Mouse (Mus musculus) cerebellum, adult 9-11 months (tissue): ENCODE measurements at regions not wholly inside any gene's neighbourhood (a gene's known extent, or its start where the extent isn't known, plus 50 kb on each side); places are given as distances from the start of the nearest gene placed in this dataset.

Experiments
- DNase-seq: peaks from one replicate; pipeline ENCODE4 v3.0.0; 2022

DNA sequence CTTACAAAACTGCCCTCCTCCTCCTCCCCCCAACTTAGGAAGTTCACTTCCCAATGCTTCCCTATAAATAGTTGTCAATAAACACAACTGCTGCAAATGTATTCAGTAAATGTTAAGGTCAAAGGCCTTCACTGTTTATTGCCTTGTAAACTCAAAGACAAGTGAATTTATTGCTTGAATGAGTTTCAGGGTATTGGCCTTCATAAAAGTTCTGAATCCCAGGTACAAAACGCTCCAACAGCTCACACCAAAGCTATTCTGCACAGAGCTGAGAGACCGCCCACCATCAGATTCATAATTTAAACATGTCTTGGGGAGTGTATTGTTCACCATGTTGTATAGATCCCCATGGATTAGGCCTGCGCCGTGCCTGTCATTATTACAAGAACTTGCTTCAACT, 53.9 kb upstream of the Cdkn3 start:
- no peak for DNase-seq

DNA sequence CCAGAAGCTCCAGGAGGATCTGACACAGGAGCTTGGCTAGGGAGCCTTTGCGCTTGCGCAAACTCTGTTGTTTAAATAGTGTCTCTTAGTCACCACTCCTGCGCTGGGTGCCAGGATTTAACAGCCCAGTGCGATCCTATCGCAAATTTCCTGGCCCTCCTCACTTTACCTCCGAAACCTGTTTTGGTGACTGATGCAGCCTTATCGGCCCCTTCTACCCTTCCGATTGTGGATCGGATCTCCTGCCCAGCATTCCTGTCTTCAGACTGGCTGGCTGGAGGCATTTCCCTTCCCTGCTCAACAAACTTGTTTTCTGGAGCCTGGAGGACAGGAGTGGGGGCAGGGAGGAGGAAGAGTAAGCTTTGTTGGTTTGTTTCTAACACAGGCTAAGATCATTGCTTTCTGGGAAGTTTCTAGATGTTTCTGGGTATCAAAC, 56.0 kb upstream of the Cdkn3 start:
- no peak for DNase-seq

DNA sequence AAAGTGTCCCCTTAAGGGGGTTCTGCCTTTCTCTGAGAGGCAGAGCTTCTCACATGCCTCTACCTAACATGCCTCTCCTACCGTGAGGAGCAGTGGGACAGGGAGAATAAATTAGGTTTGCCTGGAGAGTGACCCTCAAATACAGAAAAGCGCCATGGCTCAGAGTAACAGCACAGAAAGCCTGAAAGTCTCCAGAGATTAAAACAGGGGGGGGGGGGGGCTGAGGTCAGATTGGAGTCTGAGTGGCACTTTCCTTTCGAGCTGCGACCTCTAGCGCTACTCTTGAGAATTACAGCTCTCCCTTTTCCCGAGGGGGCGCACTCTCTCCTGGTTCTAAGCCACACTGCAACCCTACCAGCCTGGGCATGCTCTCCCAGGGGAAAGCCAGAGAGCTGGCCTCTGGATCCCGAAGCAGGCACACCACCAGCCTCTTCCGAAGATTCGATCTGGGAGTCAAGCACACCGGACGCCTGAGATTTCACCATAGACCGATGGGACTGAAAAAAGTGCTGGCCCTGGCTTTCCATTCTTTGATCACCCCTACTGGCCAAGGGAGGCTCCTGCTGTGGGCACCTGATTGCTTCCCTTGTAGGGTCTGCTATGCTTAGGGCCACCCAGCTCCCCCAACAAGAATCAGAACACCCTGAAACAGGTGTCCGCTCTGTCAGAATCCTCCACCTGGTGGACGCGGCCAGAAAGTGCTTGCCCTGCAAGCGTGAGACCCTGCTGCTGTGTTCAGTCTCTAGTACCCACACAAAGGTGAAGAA, 57.5 kb upstream of the Cdkn3 start:
- no peak for DNase-seq

DNA sequence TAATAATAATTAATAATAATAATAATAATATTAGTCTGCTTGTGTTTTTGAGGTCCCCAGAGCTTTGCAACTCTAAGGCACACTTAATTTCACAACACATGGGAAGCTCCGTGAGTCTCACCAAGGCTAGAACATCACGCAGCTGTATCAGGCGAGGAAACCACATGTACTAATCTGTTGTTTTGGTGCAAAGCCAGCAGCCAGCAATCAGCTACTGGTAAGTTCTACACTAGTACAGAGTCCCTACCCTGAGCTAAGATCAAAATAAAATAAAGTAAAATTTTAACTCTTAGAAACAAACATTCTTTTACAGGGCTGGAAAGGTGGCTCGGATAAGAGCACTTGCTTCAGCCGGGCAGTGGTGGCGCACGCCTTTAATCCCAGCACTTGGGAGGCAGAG, 67.8 kb upstream of the Cdkn3 start:
- no peak for DNase-seq

DNA sequence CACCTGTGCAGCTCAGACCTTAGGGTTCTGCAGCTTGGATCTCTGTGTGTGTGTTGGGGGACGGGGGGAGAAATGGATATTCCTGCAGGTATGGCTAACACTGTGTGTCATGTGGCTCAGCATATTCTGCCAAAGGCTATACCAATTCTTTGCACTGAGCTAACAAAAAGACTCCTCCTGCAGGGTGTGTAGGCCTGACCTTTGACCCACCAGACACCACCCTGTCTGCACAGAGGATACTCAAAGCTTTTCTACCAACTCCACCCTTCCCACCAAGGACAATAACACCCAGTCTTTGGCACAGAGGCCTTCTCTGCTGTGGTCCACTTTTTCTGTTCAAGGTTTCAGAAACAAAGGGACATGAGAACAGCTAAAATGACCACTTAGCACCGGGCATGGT, 68.3 kb upstream of the Cdkn3 start:
- DNase-seq, result no peak

DNA sequence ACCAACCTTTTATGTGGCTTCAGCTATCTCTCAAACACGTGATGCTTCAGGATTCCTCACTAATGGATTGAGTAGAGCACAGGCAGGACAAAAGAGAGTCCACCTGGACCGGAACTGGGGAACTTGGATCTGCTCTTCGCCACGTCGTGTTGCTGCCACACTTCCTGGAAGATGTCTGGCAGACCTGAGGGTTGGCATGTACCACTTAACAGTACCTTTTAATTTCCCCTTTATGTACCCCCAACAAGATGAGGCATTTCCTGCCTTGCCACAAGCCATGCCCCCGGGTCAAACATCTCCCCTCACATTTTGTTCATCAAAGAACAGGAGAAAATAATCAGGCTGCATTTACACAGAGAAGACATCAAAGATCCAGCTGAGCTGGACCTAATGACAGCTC, 77.6 kb upstream of the Cdkn3 start:
- no peak for DNase-seq

DNA sequence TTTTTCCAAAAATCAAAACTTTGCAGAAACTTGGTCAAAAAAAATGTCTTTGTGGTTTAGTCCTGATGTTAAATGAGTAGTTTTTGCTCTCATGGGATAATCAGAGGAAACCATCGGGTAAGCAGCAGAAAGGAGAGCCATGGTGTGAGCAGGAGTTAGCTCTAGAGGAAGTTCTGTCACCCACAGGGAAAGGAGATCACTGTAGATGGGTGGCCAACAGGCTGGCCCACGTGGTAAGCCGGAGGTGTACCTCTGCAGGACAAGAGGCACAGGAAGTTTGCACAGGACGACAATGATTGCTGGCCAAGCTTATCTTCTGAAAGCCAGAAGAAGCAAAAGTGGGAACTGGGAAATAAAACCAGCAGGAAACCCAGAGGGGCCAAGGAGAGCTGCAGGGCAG, 81.4 kb upstream of the Cdkn3 start:
- no peak for DNase-seq

DNA sequence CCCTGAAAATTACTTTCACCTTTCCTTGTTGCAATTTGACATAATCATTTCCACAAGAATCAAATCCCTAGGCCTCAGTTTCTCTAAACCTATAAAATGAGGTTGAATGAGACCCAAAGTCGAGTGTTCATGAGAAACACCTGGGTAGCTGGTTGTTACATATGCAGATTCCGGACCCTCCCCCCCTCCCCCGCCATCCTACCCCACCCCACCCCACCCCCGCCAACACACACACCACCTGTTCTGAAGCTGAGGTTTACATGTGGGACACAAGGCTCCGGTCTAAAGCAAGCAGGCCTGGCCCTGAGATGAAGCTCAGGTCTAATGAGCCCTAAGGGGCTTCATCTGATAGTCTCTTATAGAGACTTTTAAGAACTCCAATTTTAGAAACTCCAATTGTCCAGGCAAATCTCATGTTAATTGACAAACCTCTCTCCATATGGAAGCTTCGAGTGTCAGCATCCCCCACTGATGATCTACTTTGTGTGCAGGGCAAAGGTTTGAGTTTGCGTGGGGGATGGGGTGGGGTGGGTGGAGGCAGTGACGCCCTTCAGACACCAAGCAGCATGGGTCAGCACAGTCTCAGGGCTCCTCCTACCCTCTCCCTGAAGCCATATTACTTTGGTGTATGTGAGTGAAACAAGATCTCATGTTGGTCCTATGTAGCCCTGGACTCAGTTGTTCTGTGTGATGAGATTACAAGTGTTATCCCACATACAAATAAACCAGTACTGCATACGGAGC, 88.7 kb upstream of the Cdkn3 start:
- no peak for DNase-seq

DNA sequence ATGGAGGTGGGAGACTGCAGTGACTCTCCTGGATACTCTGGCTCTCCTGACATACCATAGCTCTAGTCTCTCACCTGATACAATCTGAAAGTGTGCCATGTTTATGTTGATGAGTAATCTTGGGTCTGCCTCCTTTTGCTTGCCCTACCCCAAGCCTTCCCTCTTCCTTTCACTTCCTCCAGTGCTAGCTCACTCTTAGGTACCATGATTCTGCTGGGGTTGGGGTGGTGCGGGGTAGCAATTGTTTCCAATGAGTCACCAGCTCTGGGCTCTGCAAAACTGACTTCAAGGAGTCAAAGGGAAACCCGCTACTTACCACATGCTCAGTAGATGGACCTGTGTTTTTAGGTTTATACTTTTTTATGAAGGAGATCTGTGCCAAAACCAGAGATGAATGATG, 89.3 kb upstream of the Cdkn3 start:
- no peak for DNase-seq

DNA sequence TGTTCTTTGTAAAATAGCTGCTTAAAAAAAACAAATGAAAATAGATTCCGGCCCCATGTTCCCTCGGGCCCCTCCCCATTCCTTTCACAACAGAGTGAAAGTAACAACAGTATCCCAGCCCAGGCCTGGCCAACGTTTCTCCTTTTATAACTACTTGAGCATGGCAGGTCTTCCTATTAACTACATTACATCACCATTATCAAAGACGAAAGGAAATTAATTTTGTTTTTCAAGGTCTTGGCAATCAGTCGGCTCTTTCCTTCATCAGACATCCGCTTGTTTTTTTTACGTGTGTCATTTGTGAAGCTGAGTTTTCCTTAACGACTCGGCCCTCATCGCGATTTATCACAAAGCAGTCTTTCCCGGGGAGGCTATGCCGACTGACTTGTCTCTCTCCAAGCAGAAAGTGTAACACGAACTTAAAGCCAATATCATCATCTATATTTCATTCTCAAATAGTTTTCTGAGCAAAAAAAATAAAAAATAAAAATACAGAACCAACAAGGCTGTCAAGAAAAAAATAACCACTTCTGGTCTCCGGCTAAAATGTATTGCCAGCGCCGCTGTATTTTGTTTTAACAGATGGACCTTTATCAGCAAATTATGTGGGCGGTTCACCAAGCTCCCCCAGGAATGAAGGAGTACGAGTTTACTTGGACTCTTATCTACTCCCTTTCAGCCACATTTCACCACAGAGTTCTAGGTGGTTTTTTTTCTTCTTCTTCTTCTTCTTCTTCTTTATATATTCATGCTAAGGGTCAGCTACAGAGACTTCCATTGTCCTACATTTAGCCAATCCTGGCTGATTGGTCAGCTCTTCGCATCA, 89.9 kb upstream of the Cdkn3 start:
- no peak for DNase-seq

DNA sequence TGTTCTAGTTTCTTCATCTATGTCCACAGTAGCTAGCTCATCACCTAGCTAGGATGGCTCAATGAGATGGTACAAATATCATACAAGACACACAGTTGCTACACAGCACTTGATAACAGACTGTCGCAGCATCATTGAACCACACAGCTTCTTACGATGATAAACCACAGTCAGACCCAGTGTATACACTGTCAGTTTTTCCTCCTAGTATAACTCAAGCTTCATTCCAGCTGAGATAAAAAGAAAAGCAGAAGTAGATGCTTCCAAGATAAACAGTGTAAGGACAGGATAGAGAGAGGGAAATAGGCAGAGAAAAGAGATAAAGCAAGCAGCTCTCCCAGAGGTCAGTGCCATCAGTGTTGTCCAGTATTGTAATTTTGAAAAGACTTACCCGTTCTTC, 92.1 kb upstream of the Cdkn3 start:
- no peak for DNase-seq

DNA sequence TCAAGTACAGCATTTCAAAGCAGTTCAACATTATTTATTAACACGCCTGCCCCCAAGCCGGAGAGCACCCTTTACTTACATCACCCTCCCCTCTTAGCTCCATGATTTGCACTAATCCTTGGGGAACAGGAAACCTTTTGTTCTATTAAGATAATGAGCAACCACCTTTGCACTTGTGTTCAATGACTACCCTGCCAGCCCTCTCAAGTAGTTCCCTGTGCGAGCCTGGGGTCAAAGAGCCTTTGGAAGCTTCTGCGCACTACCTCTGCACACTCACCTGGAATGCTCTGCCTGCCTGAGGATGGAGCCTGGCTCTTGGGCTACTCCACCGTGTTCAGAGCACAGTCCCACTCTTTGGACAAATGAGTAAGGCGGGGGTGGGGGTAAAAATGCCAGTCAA, 96.0 kb upstream of the Cdkn3 start:
- DNase-seq, result no peak

DNA sequence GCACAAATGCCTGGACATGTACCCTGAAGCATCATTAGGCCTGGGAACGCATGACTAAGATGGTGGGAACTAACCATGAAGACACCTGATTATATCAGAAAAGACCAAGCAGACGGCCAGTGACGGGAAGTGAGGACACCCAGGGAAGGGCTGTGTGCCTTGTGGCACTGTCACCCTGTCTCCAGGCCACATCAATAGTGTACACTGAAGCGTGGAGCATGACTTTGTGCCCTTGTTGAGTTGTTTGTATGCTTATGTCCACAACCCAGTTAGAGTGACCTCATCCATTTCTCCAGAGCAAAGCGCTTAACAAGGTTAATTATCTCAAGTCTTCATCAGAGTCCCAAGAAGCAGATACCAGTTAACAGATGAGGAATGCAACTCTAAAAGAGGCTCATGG, 96.8 kb upstream of the Cdkn3 start:
- no peak for DNase-seq

DNA sequence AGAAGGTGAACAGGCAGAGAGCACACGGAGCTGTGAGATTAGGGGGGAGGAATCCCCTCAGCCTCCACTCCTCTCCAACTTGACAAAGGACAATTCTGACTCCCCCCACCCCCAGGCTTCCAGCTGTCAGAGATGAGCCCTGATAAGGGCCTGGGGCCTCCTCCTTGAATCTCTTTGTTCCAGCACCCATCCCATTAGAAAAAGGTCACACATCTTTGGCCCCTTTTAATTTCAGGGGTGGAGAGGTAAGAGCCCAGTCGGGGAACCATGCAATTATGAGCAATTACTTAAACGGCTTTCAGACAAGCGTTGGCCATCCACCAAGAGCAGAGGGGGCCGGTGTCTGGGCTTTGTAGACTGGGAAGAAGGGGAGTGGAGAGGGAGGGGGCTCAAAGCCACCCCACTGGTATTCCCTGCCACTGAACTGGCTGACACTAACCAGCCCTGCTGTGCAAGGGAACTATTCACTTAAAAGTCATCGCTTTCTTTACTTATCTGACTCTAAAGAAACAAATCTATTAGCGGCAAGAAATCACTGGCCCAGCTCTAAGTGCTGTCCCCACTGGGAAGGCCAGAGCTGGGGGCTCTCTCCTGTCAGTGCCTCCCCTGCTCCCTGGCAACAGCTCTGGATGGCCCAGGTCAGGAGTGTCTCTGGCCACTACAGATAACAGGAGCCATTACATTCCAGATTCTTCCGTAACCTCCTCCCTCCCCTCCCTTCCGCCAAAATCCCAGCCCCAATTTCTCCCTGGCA, 98.4 kb upstream of the Cdkn3 start:
- DNase-seq, result no peak

DNA sequence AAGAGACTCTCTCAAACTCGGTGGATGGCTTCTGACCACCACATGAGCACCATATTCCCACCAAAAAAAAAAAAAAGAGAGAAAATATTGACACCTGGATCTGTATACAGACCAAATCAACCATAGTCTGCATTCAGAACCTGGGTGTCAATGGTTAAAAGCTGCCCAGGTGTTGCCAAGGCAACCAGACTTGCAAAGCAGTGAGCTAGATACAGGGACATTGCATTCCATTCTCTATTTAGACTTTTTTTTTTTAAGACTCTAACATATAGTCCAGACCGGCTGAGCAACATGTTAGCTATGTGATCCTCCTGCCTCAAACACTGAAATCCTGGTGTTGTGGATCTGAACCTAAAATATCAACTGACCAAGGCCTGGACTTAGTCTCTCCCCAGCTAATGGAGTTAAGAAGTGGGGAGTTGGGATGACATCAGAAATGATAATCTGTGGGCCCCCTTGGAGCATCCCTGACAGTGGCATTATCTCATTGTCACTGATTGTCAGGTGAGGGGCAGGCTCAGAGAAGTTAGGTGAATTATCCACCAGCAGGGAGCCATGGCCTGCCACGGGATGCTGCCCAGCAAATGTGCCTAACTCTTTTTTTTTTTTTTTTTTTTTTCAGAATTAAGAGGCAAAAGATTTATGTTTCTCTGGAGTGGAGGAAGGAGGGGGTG, 99.1 kb upstream of the Cdkn3 start:
- DNase-seq, result no peak

DNA sequence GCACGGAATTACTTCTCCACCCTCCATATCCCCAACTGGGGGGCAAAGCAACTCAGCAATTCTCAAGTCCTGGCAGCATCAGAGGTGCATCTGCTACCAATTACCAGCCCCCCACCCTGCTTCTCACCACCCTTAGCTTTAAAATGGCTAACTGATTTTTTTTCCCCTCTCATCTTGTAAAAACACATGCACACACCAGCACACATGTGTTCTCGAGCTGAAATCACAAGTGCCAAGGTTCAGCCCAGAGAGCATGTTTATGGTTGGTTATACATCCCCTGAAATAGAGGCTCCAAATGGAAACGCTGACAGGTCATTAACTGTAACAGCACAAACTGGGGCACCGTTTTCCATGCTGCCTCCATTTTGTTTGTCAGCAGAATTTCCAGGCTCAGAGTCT, 101.0 kb upstream of the Cdkn3 start:
- DNase-seq, result no peak

DNA sequence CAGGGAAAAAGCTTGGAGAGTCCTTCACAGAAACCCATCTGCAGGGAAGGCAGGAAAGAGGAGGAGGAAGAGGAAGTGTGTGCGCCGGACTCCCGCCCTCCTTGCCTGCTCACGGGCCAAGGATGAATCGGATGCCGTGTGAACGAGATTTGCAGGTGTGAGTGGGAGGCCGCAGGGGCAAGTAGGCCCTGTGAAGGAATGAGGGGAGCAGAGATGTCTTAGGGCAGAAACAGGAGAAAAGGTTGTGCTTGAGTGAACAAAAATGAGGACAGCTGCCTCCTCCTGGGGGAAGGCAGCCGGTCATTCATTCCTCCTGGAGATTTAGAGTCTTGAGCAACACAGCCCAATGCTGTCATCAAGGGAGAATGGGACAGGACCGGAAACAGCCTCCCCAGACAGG, 104.1 kb upstream of the Cdkn3 start:
- DNase-seq, result no peak

DNA sequence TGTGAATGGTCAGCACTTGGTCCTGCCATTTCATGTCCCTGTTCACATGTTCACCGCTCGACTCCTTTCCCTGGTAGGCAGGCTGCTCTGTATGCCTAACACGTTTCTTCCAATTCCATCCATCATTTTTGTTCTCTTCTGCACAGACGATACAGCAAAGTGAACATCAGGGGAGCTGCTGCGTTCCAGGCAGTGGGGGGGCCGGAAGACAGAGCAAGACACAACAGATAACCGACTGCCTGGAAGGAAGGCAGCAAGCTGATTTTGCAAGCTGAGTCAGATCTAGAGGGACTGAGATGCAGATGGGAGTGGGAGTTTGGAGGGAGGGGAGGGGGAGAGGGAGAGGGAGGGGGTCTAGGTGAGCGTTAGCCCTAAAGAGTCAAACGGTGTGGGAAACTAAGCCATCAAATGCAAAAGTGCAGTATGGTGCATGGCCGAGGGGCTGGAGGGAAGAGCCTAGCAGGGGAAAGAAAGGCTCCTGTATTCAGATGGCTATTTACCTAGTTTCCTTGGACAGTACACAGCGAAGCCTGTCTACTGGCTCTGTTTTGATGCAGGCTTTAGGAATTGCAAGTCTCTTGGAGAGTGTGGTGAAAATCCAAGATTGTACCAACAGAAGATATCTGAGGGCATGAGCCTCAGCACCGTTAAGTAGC, 112.9 kb upstream of the Cdkn3 start:
- DNase-seq, result no peak

DNA sequence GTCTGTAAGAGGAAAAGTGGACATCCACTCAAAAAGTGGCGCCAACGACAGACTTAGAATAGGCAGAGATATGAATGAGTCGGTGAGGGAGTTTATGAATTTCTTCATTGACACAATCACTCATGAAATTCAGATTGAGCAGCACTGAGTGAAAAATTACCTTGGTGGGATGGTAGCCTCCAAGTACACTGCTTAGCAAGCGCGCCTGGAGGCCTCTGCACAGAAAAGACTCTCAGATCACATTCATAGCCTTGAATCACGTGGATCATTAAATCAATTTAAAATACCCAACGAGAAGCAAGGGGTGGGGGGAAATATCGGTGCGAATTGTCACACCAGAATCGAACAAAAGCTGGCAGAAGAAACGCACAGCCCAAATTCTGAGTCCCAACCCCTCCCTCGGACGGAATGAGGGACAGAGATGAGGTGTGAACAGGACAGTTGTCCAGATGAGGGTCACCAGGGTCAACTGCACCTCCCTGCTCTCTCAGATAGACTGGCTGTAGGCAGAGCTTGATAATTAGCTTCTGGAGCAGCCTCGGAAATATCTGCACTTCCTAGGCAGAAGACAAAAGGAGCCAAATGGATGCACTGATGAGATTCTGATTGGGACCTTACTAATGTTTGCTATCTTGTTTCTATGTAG, 113.5 kb upstream of the Cdkn3 start:
- no peak for DNase-seq

DNA sequence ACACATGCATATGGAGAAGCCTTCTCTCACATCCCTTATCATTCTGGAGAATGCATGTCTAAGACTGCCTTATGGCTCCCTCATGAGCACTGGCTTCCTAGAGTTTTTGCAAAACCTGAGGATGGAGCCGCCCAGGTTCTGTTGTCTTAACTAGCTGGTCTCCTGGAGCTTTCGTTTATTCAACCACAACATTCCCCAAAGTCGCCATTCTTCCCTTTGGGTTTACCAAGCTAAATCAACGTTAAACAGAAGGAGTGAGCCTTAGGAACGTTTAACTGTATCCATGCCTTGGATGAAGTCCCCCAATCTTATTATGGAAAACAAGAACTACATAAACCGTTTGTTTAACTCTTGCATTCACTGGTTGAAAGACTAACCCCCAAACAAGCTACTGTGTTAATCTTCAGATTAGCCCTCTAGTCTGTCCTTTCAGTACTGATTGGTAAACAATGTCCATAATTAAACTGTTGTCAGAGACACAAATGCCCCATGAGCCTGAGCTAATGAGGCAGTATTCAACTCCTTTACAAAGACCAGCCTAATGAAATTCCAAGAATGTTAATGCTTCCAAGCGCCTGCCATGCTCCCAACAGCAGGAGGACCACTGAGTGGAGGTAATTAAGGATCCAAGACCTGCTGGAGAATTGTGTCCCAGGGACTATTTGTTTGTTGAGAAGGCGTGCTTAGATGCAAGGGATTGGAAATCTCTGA, 121.1 kb upstream of the Cdkn3 start:
- DNase-seq, result no peak

DNA sequence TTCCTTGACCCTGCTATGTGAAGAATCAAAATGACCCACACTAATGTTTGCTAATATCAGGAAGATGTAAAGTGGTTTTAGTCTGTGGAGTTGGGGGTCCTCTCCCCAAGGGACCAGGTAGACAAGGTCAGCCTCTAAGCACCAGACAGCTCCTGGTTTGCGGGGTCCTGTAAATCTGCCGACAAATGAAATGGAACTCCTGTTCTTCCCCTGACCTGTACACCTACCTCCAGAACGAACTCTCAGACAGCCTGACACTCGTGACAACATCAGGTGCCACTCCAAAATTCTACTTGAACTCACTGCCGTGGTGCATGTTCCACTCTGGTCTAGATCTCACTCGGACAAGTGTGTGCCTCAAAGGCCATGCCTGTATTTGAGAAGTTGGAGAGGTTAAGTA, 121.8 kb upstream of the Cdkn3 start:
- no peak for DNase-seq
